Mouse (Mus musculus) myocyte (in vitro differentiated cells): Measurements from ENCODE around the gene Popdc3. TPM values are rescaled to one million over a fixed set of nuclear protein-coding genes. Genes with fewer than 3 reads are reported as not detected.

Experiments used
- H3K27me3 ChIP-seq: one replicate; pipeline ENCODE4 v1.6.1; 2011; ENCODE audit not compliant: control insufficient read depth, insufficient read depth, insufficient read length
- H3K36me3 ChIP-seq: one replicate; pipeline ENCODE4 v1.6.1; 2011; ENCODE audit not compliant: control insufficient read depth, insufficient read depth
- H3K4me2 ChIP-seq: one replicate; pipeline ENCODE4 v1.6.1; 2011; ENCODE audit warnings: low read depth, control low read depth
- H3K4me3 ChIP-seq: one replicate; pipeline ENCODE4 v1.5.1; 2011; ENCODE audit warnings: mild to moderate bottlenecking, control low read depth, moderate library complexity
- H3K79me2 ChIP-seq: one replicate; pipeline ENCODE4 v1.6.1; 2011; ENCODE audit not compliant: control insufficient read depth, insufficient read depth
- H3ac ChIP-seq: one replicate; pipeline ENCODE4 v1.6.1; 2011; ENCODE audit not compliant: control insufficient read depth, insufficient read length
- CEBPB ChIP-seq: IDR thresholded peaks from 2 replicates; pipeline ENCODE4 v1.6.1; 2011; ENCODE audit warnings: mild to moderate bottlenecking, moderate library complexity; ENCODE audit not compliant: poor library complexity, insufficient read depth, severe bottlenecking
- E2F4 ChIP-seq: IDR thresholded peaks from one replicate; pipeline ENCODE4 v1.6.1; 2011; ENCODE audit warnings: mild to moderate bottlenecking, control low read depth, moderate library complexity; ENCODE audit not compliant: insufficient read depth
- MAX ChIP-seq: IDR thresholded peaks from one replicate; pipeline ENCODE4 v1.6.1; 2011; ENCODE audit warnings: low read depth, mild to moderate bottlenecking, control low read depth
- MYOD1 ChIP-seq, 3 experiments: IDR thresholded peaks; one replicate each; pipeline ENCODE4 v1.6.1; 2011; ENCODE audit warnings: control low read depth in 2 of 3, low read depth in 2 of 3, mild to moderate bottlenecking in 2 of 3, moderate library complexity in 1 of 3; ENCODE audit not compliant: insufficient read length in 2 of 3, control insufficient read depth in 1 of 3
- MYOG ChIP-seq, 3 experiments: IDR thresholded peaks; one replicate each; pipeline ENCODE4 v1.6.1; 2011; ENCODE audit warnings: control low read depth in 2 of 3, low read depth in 2 of 3, mild to moderate bottlenecking in 2 of 3; ENCODE audit not compliant: insufficient read length in 2 of 3, control insufficient read depth in 1 of 3, insufficient read depth in 1 of 3
- POLR2A ChIP-seq: IDR thresholded peaks from one replicate; pipeline ENCODE4 v1.6.1; 2011; ENCODE audit warnings: low read depth, mild to moderate bottlenecking, control low read depth, moderate library complexity; ENCODE audit not compliant: insufficient read length
- POLR2AphosphoS2 ChIP-seq: IDR thresholded peaks from one replicate; pipeline ENCODE4 v1.6.1; 2011; ENCODE audit warnings: low read depth, control low read depth; ENCODE audit not compliant: insufficient read length
- REST ChIP-seq: IDR thresholded peaks from one replicate; pipeline ENCODE4 v1.6.1; 2011; ENCODE audit warnings: mild to moderate bottlenecking, control low read depth, moderate library complexity; ENCODE audit not compliant: insufficient read depth, insufficient read length
- SRF ChIP-seq: IDR thresholded peaks from one replicate; pipeline ENCODE4 v1.6.1; 2011; ENCODE audit warnings: low read depth; ENCODE audit not compliant: control insufficient read depth, insufficient read length
- TCF12 ChIP-seq: IDR thresholded peaks from one replicate; pipeline ENCODE4 v1.6.1; 2011; ENCODE audit warnings: mild to moderate bottlenecking, control low read depth; ENCODE audit not compliant: poor library complexity, insufficient read depth, severe bottlenecking
- TCF3 ChIP-seq: IDR thresholded peaks from one replicate; pipeline ENCODE4 v1.6.1; 2011; ENCODE audit warnings: low read depth, control low read depth; ENCODE audit not compliant: insufficient read length
- USF1 ChIP-seq: IDR thresholded peaks from one replicate; pipeline ENCODE4 v1.6.1; 2011; ENCODE audit warnings: low read depth, mild to moderate bottlenecking, control low read depth, moderate library complexity
- polyA plus RNA-seq: library from polyadenylated mRNA; unstranded; fragments of >200 nt; fragmentation: generic; extraction: Trizol; gene quantifications from one replicate; pipeline ENCODE4 v1.2.1, GENCODE M21; 2012; ENCODE audit warnings: missing spikeins

The Popdc3 gene
- polyA plus RNA-seq, 1 experiment: 122 TPM

GRCm38 (mm10) chr10:45295093-45295492, 117.2 kb downstream of the Popdc3 start:
- H3K4me3 ChIP-seq: no peak overlapping the region
- no peak overlapping the region for H3K4me2 ChIP-seq
- no peak overlapping the region for H3ac ChIP-seq
- TF ChIP-seq POLR2A: no peak
- no peak for TF ChIP-seq REST
- TF ChIP-seq MYOG (IDR thresholded peaks at IDR 0.05; ENCODE audit: control insufficient read depth in 1 of 3, insufficient read depth in 1 of 3, insufficient read length in 2 of 3, low read depth in 2 of 3): no peak
- no peak for TF ChIP-seq TCF12
- no peak for TF ChIP-seq TCF3
- no peak for TF ChIP-seq POLR2AphosphoS2
- no peak for TF ChIP-seq MAX
- no peak for TF ChIP-seq CEBPB
- H3K79me2 ChIP-seq: peaks cover 84% of the 10 kb centered on the region
- no peaks in the 10 kb centered on the region for H3K27me3 ChIP-seq
- no peaks in the 10 kb centered on the region for H3K36me3 ChIP-seq

GRCm38 (mm10) chr10:45298503-45298902, 120.6 kb downstream of the Popdc3 start:
- Histone ChIP-seq H3K79me2 (peaks cover 75% of the 10 kb centered on the region), H3K4me2 (peak overlapping the region; percentile 67), H3K27me3 (no peaks in the 10 kb centered on the region), H3ac (no peak overlapping the region), H3K4me3 (no peak overlapping the region), H3K36me3 (no peaks in the 10 kb centered on the region)
- no peak for TF ChIP-seq E2F4

GRCm38 (mm10) chr10:45299509-45299908, 121.6 kb downstream of the Popdc3 start:
- no peaks in the 10 kb centered on the region for H3K27me3 ChIP-seq
- H3K36me3 ChIP-seq: no peaks in the 10 kb centered on the region
- H3ac ChIP-seq: no peak overlapping the region
- H3K79me2 ChIP-seq: peaks cover 75% of the 10 kb centered on the region
- H3K4me2 ChIP-seq: peak overlapping the region; percentile 67
- peak in 1 of 3 experiments; percentile 25 for TF ChIP-seq MYOD1 (IDR thresholded peaks at IDR 0.05; ENCODE audit: control insufficient read depth in 1 of 3, insufficient read length in 2 of 3, low read depth in 2 of 3)
- TF ChIP-seq POLR2AphosphoS2: no peak
- no peak for TF ChIP-seq POLR2A
- TF ChIP-seq CEBPB: 0 out of 2 replicates have a peak, but pooled peaks have one; percentile 33
- TF ChIP-seq MYOG (IDR thresholded peaks at IDR 0.05; ENCODE audit: control insufficient read depth in 1 of 3, insufficient read depth in 1 of 3, insufficient read length in 2 of 3, low read depth in 2 of 3): peak in 1 of 3 experiments; percentile 4
- H3K4me3 ChIP-seq: no peak overlapping the region

GRCm38 (mm10) chr10:45303315-45304036, 125.6 kb downstream of the Popdc3 start:
- Histone ChIP-seq H3K4me2 (no peak overlapping the region), H3K4me3 (no peak overlapping the region), H3K27me3 (no peaks in the 10 kb centered on the region), H3ac (no peak overlapping the region), H3K79me2 (peaks cover 74% of the 10 kb centered on the region), H3K36me3 (no peaks in the 10 kb centered on the region)
- TF ChIP-seq CEBPB (no peak), MYOD1 (IDR thresholded peaks at IDR 0.05; ENCODE audit: control insufficient read depth in 1 of 3, insufficient read length in 2 of 3, low read depth in 2 of 3) (no peak), E2F4 (no peak), POLR2AphosphoS2 (no peak), MYOG (IDR thresholded peaks at IDR 0.05; ENCODE audit: control insufficient read depth in 1 of 3, insufficient read depth in 1 of 3, insufficient read length in 2 of 3, low read depth in 2 of 3) (no peak), POLR2A (no peak), REST (no peak), MAX (no peak), TCF12 (no peak), USF1 (no peak), TCF3 (no peak), SRF (no peak)

- Histone ChIP-seq H3K4me3 (no peak overlapping the region), H3K4me2 (peak overlapping the region; percentile 12), H3K79me2 (peaks cover 79% of the 10 kb centered on the region), H3K36me3 (no peaks in the 10 kb centered on the region), H3ac (no peak overlapping the region), H3K27me3 (no peaks in the 10 kb centered on the region)
- no peak for TF ChIP-seq MYOG (IDR thresholded peaks at IDR 0.05; ENCODE audit: control insufficient read depth in 1 of 3, insufficient read depth in 1 of 3, insufficient read length in 2 of 3, low read depth in 2 of 3)
- TF ChIP-seq CEBPB: no peak
- no peak for TF ChIP-seq USF1
- no peak for TF ChIP-seq TCF3
- TF ChIP-seq TCF12: no peak
- TF ChIP-seq MYOD1 (IDR thresholded peaks at IDR 0.05; ENCODE audit: control insufficient read depth in 1 of 3, insufficient read length in 2 of 3, low read depth in 2 of 3): no peak
- TF ChIP-seq POLR2AphosphoS2: no peak
- TF ChIP-seq REST: no peak
- no peak for TF ChIP-seq E2F4
- no peak for TF ChIP-seq MAX
- no peak for TF ChIP-seq POLR2A
- no peak for TF ChIP-seq SRF
Measured at GRCm38 (mm10) chr10:45305173-45305572, 127.3 kb downstream of the Popdc3 start.
